Mouse (Mus musculus): ENCODE data around the gene Cabs1.

Gene Cabs1

DNA sequence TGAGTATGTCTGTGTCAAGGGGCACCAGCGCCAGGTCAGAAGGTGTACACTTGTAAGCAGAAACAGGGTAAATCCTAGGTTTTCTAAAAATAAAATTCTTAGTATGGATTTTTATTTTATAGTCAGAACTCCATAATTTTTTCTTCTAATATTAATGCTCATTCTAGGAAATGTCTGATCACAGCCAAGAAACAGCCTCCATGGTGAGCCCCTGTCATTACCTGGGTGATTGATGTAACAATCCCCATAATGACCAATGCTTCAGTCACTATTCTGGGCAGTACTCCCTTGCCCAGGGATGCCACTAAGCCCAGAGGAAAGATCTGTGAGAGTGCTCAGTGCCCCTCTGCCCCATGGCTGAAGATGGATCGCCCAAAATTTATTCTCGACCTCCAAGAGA, at the start of gene Cabs1:
Cabs1 (plus strand) TSS at position 301 of the 400 bp plus-strand sequence.
- DNase-seq: no peak

GRCm38 (mm10) chr5:87931603-87932002, 47.6 kb upstream of the Cabs1 start:
- DNase-seq: no peak

DNA sequence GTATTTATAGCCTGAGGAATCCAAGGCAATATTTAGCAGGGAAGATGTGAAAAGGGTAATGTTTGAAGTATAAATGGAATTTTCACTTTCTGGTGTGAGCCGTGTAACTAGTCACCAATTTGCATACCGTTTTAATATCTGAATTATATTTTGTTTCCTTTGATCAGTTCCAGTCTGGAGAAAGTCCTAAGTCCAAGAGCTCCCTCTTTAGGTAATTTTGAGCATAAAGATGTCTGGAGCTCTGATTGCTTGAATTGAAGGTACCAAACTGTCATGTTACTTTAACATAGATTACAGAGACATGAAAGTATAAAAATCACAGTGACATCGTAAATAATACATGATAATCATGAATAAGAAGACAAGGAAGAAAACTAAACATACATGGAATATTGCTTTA, 38.5 kb upstream of the Cabs1 start:
- no peak for DNase-seq

DNA sequence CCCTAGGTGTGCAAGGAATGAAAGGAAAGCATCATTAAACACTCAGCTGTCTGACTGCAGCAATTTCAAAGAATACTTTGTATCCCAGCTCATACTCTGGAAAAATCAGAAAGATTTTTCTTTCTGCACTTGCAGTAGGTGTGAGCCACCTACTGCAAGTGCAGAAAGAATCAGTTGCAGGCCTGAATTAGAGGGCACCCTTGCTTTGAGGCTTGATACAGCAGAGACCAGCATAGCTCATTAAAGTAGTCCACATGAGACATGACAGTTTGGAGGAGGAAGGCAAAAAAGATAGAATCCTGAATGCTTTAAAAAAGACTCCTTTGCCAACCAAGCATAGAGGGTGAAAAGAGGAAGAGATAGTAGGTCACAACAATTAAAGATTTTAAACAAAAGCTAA, 36.7 kb upstream of the Cabs1 start:
- DNase-seq: no peak

DNA sequence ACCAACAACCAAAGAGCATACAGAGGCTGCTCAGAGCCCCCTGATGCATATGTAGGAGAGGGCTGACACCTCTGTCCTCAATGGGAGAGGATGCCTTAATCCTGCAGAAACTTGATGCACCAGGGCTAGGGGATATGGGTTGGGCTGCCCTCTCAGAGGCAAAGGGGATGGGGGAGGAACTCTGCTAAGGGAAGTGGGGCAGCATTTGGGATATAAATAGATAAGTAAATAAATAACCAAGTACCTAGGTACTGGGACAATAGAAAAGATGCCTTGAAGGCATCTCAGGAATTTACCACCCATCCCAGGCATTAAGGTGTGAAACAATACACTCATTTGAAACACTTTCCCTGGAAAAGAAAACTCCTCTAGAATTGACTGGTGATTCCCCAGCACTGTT, 27.4 kb upstream of the Cabs1 start:
- no peak for DNase-seq

- no peak for DNase-seq
These were observed 10.0 kb upstream of the Cabs1 start, which contains the start of the genes 2310003L06Rik and Gm28434 for GRCm38 (mm10) chr5:87969201-87969600. TSS of gene 2310003L06Rik (plus strand) at chr5:87969459. TSS of gene Gm28434 (plus strand) at chr5:87969517.

DNA sequence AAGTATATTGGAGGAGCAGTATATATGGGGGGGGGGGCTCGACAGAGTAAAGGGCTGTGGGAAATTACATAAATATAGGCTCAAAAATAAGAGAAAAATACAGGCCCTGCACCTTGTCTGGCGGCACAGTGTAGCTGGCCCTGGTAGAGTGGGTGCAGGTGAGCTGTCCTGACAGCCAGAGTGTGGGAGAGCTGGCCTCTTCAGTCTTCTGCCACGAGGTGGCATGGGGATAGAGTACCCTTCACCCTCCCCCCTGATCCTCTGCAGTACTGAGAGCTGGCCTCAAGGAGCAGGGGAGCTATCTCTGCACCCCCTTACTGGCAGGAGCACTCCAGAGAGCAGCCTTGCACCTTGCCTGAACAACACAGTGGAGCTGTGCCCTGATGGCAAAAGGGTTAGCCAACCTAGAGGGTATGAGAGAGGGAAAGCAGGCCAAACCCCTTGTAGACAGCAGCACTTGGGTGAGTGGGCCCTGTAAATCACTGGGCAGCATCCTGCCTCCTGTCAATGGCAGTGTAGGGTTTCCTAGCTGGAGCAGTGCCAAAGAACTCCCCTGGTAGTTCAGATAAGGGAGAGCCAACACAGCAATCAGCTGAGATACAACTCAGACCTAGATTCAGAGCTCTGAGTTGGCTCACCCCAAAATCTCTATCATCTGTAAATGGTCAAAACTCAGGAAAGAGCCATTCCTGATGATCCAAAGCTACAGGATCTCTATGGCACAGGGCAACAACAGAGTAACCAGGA, 3.4 kb downstream of the Cabs1 start:
- DNase-seq: no peak

DNA sequence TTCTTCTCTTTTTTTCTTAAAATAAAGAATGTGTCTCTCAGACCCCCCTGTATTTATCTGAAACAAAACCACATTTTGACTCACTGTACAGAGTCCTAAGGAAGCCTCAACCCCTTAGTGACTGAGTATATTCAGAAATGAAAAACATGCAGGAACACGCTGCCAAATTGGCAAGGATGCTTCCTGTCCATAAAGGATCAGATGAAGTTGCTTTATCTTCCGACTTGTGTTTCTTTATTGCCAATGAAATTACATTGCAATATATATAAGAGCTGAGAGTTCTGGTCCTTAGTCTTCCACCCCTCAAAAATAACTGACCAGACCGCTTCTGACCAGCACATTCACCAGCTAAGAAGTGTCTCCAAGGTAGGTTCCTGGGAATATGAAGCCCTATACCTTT, 23.0 kb downstream of the Cabs1 start, which contains the start of gene Smr3a:
Smr3a (plus strand) TSS at position 301 of the 400 bp plus-strand sequence.
- no peak for DNase-seq

DNA sequence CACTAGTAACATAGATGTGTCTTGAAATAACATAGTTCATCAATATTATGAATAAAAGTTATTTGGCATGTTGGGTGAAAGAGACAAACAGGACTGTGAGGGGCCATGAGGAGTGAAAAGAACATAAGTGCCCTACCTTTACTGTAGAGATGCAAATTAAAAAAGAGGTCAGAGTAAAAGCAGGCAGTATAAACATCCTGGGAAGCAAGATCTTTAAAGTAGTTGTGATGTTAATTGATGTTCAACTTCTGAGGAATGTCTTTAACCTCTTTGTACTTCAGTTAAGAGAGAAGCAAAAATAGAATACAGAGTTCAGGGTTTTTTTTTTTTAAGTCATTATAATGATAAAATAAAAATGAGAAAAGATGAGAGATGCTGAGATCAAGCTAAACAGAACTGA, 26.0 kb downstream of the Cabs1 start:
- no peak for DNase-seq
